Mouse (Mus musculus): Measurements from ENCODE around the gene Gm17490. TPM values are rescaled to one million over a fixed set of nuclear protein-coding genes. Genes with fewer than 3 reads are reported as not detected.
A peak's percentile ranks its signal among the peaks of the same experiment; 100 is the strongest.
"Not testable (repeated sequence)": the region's sequence is repeated elsewhere in the genome, so short reads cannot be mapped to it uniquely, and the experiment has no call there.

Gene Gm17490
- total RNA-seq, 2 experiments from 2014 or later = not detected

GRCm38 (mm10) chr2:11636138-11636480, 10.0 kb upstream of the Gm17490 start:
- intact Hi-C loops (cut with DNase I) = loop anchor here (10.0 kb wide), 1 partner anchor 459 kb away; no protein-coding TSS in a partner anchor

GRCm38 (mm10) chr2:11635471-11636137, 9.5 kb upstream of the Gm17490 start:
- intact Hi-C loops (cut with DNase I) = loop anchor here (10.0 kb wide), 1 partner anchor 459 kb away; no protein-coding TSS in a partner anchor
- DNase-seq (ENCODE audit: low spot score in 2 of 2) = no peak

More at GRCm38 (mm10) chr2:11636138-11636480, 10.0 kb upstream of the Gm17490 start:
- no peak for DNase-seq (ENCODE audit: low spot score in 2 of 2)

DNA sequence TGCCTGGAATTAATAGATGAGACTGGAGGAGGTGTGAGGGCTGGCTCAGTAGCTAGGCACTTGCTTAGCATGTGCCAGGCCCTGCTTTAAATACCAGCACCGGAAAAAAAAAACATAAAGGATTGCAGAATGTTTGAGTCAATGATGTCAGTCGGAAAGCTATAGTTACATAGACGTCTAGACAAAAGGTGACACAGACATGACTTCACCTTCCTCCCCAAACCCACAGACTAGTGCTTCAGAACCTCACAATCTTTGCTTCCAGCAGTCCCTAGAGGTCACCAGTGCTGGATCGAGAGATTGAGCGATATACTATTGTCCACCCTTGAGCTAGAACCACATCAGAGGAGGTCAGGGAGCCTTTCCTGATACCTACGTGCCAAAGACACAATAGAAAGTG, 9.0 kb upstream of the Gm17490 start:
- intact Hi-C loops (cut with DNase I) = loop anchor here (10.0 kb wide), 1 partner anchor 460 kb away; no protein-coding TSS in a partner anchor
- DNase-seq (ENCODE audit: low spot score in 2 of 2) = no peak

DNA sequence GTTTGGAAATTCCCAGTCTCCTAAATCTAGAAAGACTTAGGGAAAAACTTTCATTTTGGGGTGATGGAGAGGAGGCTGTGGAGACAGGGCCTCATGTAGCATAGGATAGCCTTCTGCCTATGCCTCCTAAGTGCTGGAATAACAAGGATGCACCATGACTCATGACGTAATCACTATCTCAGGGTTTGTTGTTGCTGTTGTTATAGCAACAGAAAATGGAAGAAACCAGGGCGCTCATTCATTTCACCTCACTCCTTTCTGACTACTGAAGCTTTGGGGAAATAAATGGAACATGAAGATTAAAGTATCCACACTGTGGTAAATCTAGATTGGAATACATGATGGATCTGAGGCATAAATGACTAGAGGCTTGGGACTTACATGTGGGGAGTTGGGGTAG, 2.3 kb downstream of the Gm17490 start:
- DNase-seq (ENCODE audit: low spot score in 2 of 2) = no peak
- intact Hi-C loops (cut with DNase I) = no loop called here

- DNase-seq (ENCODE audit: low spot score in 2 of 2) = no peak
- intact Hi-C loops (cut with DNase I) = no loop called here
Measured at GRCm38 (mm10) chr2:11623173-11623572, 2.9 kb downstream of the Gm17490 start.

DNA sequence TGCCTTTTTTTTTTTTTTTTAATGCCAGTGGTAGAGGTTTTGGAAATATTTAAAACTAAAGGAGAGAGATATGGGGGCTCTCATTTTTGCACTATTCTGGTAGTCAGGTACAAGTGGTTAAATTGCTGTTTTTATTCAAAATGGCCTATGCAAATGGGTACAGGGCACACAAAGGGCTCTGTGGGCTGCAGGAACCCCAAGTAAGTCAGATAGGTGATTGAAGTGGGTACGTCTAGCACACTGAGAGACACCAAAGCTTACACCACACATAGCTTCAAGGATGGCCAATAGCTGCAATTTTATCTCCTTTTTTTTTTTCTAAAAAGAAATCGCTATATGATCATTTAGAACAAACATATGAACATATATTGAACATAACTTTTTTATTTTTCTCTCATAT, 6.5 kb downstream of the Gm17490 start:
- intact Hi-C loops (cut with DNase I) = no loop called here
- no peak for DNase-seq (ENCODE audit: low spot score in 2 of 2)

DNA sequence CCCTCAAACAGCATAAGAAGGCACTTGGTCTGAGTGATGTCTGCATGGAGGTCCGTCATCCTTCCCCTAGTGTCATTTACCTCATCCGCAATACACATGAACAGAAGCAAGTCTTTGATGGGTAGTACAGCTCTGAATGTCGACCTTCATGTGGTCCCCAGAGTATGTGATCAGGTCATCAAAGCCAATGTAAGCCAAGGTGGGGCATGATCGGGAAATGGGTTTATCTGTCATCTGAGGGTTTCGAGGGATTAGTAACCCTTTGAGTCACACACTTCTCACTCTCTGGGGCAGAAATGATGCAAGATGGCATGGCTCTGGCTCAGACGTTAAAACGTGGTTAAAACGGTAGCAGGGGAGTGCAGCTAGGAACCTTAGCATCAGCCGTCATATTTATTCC, 9.2 kb downstream of the Gm17490 start:
- intact Hi-C loops (cut with DNase I) = no loop called here
- no peak for DNase-seq (ENCODE audit: low spot score in 2 of 2)

DNA sequence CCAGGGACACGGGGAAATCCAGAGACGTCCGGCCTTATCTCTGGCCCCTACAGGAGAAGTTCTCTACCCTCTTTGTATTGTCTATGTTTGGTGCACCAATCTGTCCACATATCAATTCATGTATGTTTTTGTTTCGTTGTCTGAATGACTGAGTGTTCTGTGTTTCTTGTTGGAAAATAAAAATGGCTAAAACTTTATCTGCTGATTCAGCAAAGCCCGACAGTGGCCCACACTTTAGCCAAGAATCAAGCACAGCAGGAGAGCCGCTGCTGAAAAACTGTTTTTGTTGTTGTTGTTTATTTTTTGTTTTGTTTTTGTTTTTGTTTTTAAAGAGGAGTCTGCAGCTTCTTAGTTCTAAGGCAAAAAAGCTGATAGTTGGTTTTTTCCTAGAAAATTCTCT, 13.1 kb downstream of the Gm17490 start:
- DNase-seq (ENCODE audit: low spot score in 2 of 2); intact Hi-C loops (cut with DNase I): not testable (repeated sequence)

GRCm38 (mm10) chr2:11606718-11607117, 19.3 kb downstream of the Gm17490 start:
- DNase-seq (ENCODE audit: low spot score in 2 of 2); intact Hi-C loops (cut with DNase I): not testable (repeated sequence)

GRCm38 (mm10) chr2:11604911-11605310, 21.2 kb downstream of the Gm17490 start:
- no peak for DNase-seq (ENCODE audit: low spot score in 2 of 2)
- intact Hi-C loops (cut with DNase I) = loop anchor here (5.0 kb wide), 1 partner anchor 172 kb away; the partner anchor contains the start of genes Ankrd16 and Fbh1

- intact Hi-C loops (cut with DNase I) = loop anchor here (5.0 kb wide), 1 partner anchor 173 kb away; the partner anchor contains the start of genes Ankrd16 and Fbh1
- DNase-seq (ENCODE audit: low spot score in 2 of 2) = no peak
Measured at GRCm38 (mm10) chr2:11604053-11604452, 22.0 kb downstream of the Gm17490 start, which contains the start of gene Rbm17. Gene Rbm17 (minus strand): TSS chr2:11604153.

- intact Hi-C loops (cut with DNase I) = loop anchor here (1.0 to 5.0 kb wide), 3 partner anchors 62 to 175 kb away; partner anchors contain the start of genes Ankrd16 and Fbh1
- peak; percentile 95 to 97 for DNase-seq (ENCODE audit: low spot score in 2 of 2)
Measured at GRCm38 (mm10) chr2:11602506-11603489, 23.3 kb downstream of the Gm17490 start.

DNA sequence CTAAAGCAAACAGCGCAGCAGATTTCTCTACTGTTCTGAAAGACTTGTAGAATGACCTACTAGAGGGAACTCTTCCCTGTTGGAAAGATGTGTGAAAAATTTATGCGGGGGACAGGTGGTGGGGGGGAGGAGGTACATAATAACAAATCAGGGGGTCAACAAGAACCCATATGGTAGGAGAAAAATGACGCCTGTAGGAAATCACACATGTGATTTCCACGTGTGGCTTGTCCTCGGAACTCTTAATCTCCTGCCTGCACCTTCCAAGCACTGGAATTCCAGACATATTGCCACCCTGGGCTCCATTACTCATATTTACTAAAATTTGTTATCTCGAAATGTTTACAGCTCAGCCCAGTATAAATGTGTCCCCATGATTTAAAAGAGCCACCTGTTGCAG, 24.3 kb downstream of the Gm17490 start:
- intact Hi-C loops (cut with DNase I) = loop anchor here (2.0 to 5.0 kb wide), 2 partner anchors 87 to 176 kb away; partner anchors contain the start of genes Ankrd16 and Fbh1

GRCm38 (mm10) chr2:11597906-11598305, 28.2 kb downstream of the Gm17490 start:
- no peak for DNase-seq (ENCODE audit: low spot score in 2 of 2)
- intact Hi-C loops (cut with DNase I) = no loop called here

More for the DNA sequence above, 24.3 kb downstream of the Gm17490 start:
- no peak for DNase-seq (ENCODE audit: low spot score in 2 of 2)

DNA sequence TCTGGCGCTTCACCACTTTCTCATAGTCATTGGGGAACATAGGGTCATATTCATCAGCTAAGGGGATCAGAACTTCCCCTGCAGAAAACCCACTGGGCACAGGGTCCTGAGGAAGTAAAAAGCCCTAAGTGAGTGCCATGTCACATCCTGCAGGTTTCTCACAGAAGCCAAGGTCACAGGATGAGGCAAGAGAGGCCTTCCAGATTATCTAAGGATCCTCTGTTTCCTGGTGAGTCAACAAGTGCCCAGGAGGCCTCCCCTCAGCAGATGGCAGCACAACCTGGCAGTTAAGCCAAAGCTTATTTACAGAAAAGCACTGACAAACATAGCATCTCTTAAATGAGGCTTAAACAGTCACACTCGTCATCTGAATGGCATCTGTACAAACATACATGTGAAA, 29.4 kb downstream of the Gm17490 start:
- DNase-seq (ENCODE audit: low spot score in 2 of 2) = no peak
- intact Hi-C loops (cut with DNase I) = no loop called here

DNA sequence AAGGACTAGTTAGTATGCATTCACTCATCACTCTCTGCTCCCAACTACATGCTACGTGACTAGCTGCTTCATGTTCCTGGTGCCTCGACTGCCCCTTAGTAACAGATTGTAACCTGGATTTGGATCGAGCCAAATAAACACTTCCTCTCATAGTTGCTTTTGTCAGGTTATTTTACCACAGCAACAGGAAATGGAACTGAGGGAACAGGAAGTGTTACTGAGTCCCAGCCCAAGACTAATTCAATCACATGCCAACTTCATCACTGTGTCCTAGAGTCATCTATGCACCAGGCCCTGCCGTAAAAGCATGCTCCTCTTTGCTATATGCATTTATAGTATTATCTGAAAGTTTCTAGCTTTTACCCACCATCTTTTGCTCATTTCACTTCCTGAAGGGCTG, 38.1 kb downstream of the Gm17490 start:
- intact Hi-C loops (cut with DNase I) = no loop called here
- DNase-seq (ENCODE audit: low spot score in 2 of 2) = no peak

- peak in 1 of 2 experiments; percentile 29 for DNase-seq (ENCODE audit: low spot score in 2 of 2)
- intact Hi-C loops (cut with DNase I) = no loop called here
Measured at GRCm38 (mm10) chr2:11579399-11579798, 46.7 kb downstream of the Gm17490 start.

- intact Hi-C loops (cut with DNase I) = no loop called here
- no peak for DNase-seq (ENCODE audit: low spot score in 2 of 2)
Measured at GRCm38 (mm10) chr2:11578187-11578586, 47.9 kb downstream of the Gm17490 start.

Data from left cerebral cortex, postnatal 25 days (tissue).